Mouse (Mus musculus) hindbrain, embryonic 11.5 days (tissue): ENCODE measurements around the gene Shc1. TPM values are rescaled to one million over a fixed set of nuclear protein-coding genes. Genes with fewer than 3 reads are reported as not detected.

Source experiments
- ATAC-seq: fragments of 200-750 bp; cut with Nextera tagmentation; 2 replicates; pipeline ENCODE4 v1.8.0; 2017; ENCODE audit warnings: mild to moderate bottlenecking, moderate TSS enrichment, moderate library complexity; ENCODE audit not compliant: low FRiP score
- DNase-seq: peaks from one replicate; pipeline ENCODE4 v3.0.0-alpha.2; 2015; ENCODE audit warnings: low spot score
- H3K27ac ChIP-seq: fragments of 300-500 bp; sonication (generic); 2 replicates; pipeline ENCODE4 v1.5.1; 2014; ENCODE audit warnings: mild to moderate bottlenecking, low read depth, low read length
- H3K27me3 ChIP-seq: fragments of 300-500 bp; sonication (generic); 2 replicates; pipeline ENCODE4 v1.6.1; 2014; ENCODE audit warnings: mild to moderate bottlenecking, low read length, moderate library complexity, mixed read lengths; ENCODE audit not compliant: control insufficient read depth, insufficient read depth
- H3K36me3 ChIP-seq: fragments of 300-500 bp; sonication (generic); 2 replicates; pipeline ENCODE4 v1.6.1; 2014; ENCODE audit warnings: mild to moderate bottlenecking, low read length, moderate library complexity, mixed read lengths; ENCODE audit not compliant: control insufficient read depth, insufficient read depth
- H3K4me1 ChIP-seq: fragments of 300-500 bp; sonication (generic); replicated peaks from 2 replicates; pipeline ENCODE4 v1.6.1; 2014; ENCODE audit warnings: low read length, mixed read lengths; ENCODE audit not compliant: control insufficient read depth, insufficient read depth
- H3K4me2 ChIP-seq: fragments of 300-500 bp; sonication (generic); replicated peaks from 2 replicates; pipeline ENCODE4 v1.6.1; 2014; ENCODE audit warnings: mild to moderate bottlenecking, low read depth, low read length
- H3K4me3 ChIP-seq: fragments of 300-500 bp; sonication (generic); 2 replicates; pipeline ENCODE4 v1.5.1; 2014; ENCODE audit warnings: low read depth, low read length
- H3K9ac ChIP-seq: fragments of 300-500 bp; sonication (generic); 2 replicates; pipeline ENCODE4 v1.6.1; 2014; ENCODE audit warnings: low read depth, low read length
- H3K9me3 ChIP-seq: fragments of 300-500 bp; sonication (generic); 2 replicates; pipeline ENCODE4 v1.6.1; 2016; ENCODE audit warnings: low read length; ENCODE audit not compliant: control insufficient read depth
- WGBS: fragments of 180-500 bp; shearing (Covaris S2); extraction: QIAGEN DNeasy Blood & Tissue Kit; methylation state at CpG from one replicate; pipeline ENCODE4 v1.1.7; 2014; 5-methylcytosine and 5-hydroxymethylcytosine counted together
- polyA plus RNA-seq: library from polyadenylated mRNA; unstranded; fragments of >200 nt; fragmentation: Nextera tagmentation; extraction: Ambion mirVana; gene quantifications from 2 replicates; pipeline ENCODE4 v1.2.1, GENCODE M21; 2014

Shc1 gene
- polyA plus RNA-seq, 1 experiment from 2014 or later = 32.2 TPM

GRCm38 (mm10) chr3:89394006-89394893, 24.0 kb upstream of the Shc1 start, which contains the start of gene Zbtb7b:
Gene Zbtb7b, minus strand, starts transcription at chr3:89394776.
- Histone ChIP-seq H3K9me3 (no peaks in the 10 kb centered on the region), H3K9ac (peak within 1 kb of the TSS; percentile 55), H3K27me3 (peaks cover 16% of the 10 kb centered on the region), H3K4me3 (peak within 1 kb of the TSS; percentile 46), H3K4me1 (peaks cover 25% of the 10 kb centered on the region), H3K27ac (peak within 1 kb of the TSS; percentile 77), H3K4me2 (peak within 1 kb of the TSS; percentile 95), H3K36me3 (no peaks in the 10 kb centered on the region)
- DNase-seq (peak; percentile 76), ATAC-seq (peak; percentile 66)
- WGBS = under 1% methylated on average over 41 of the region's 42 CpGs

- Histone ChIP-seq H3K9me3 (no peaks in the 10 kb centered on the region), H3K27ac (no peak overlapping the region), H3K36me3 (no peaks in the 10 kb centered on the region), H3K4me3 (peak overlapping the region; percentile 46), H3K4me2 (peak overlapping the region; percentile 95), H3K27me3 (peaks cover 16% of the 10 kb centered on the region), H3K4me1 (peaks cover 25% of the 10 kb centered on the region), H3K9ac (no peak overlapping the region)
- under 1% methylated on average over 12 of the region's 12 CpGs for WGBS
- ATAC-seq (peak; percentile 9; the same call in 1 of the 2 replicates), DNase-seq (peak; percentile 86)
Measured at GRCm38 (mm10) chr3:89394894-89395256, 23.4 kb upstream of the Shc1 start.

- DNase-seq = no peak
- Histone ChIP-seq H3K9ac (no peak overlapping the region), H3K4me2 (peak overlapping the region; percentile 95), H3K4me3 (peak overlapping the region; percentile 46; the same call in 1 of the 2 replicates), H3K36me3 (no peaks in the 10 kb centered on the region), H3K9me3 (no peaks in the 10 kb centered on the region), H3K27me3 (peaks cover 16% of the 10 kb centered on the region), H3K4me1 (peaks cover 25% of the 10 kb centered on the region), H3K27ac (no peak overlapping the region)
- 2% methylated on average over 10 of the region's 10 CpGs for WGBS
- ATAC-seq = no peak
Measured at GRCm38 (mm10) chr3:89395419-89395805, 22.8 kb upstream of the Shc1 start.

- Histone ChIP-seq H3K27me3 (peaks cover 16% of the 10 kb centered on the region), H3K27ac (no peak overlapping the region), H3K4me2 (peak overlapping the region; percentile 95), H3K4me1 (peaks cover 21% of the 10 kb centered on the region), H3K4me3 (peak overlapping the region; percentile 36), H3K9me3 (no peaks in the 10 kb centered on the region), H3K36me3 (no peaks in the 10 kb centered on the region), H3K9ac (peak overlapping the region; percentile 35; the same call in 1 of the 2 replicates)
- peak; percentile 83 for DNase-seq
- no peak for ATAC-seq
- WGBS = under 1% methylated on average over 38 of the region's 44 CpGs
Measured at GRCm38 (mm10) chr3:89395806-89396653, 22.2 kb upstream of the Shc1 start.

GRCm38 (mm10) chr3:89396654-89397005, 21.6 kb upstream of the Shc1 start:
- Histone ChIP-seq H3K9ac (no peak overlapping the region), H3K27me3 (peaks cover 16% of the 10 kb centered on the region), H3K9me3 (no peaks in the 10 kb centered on the region), H3K27ac (no peak overlapping the region), H3K4me2 (peak overlapping the region; percentile 94; the same call in 1 of the 2 replicates), H3K4me3 (peak overlapping the region; percentile 36), H3K36me3 (no peaks in the 10 kb centered on the region), H3K4me1 (peaks cover 15% of the 10 kb centered on the region)
- no peak for ATAC-seq
- DNase-seq = no peak
- WGBS = 2% methylated on average over 4 of the region's 4 CpGs

- no peak for ATAC-seq
- no peaks in the 10 kb centered on the region for H3K9me3 ChIP-seq
- no peak for DNase-seq
- H3K4me2 ChIP-seq = no peak overlapping the region
- no peak overlapping the region for H3K9ac ChIP-seq
- no peak overlapping the region for H3K27ac ChIP-seq
- WGBS = 89% methylated on average over 7 of the region's 7 CpGs
- H3K36me3 ChIP-seq = no peaks in the 10 kb centered on the region
- H3K27me3 ChIP-seq = no peaks in the 10 kb centered on the region
- H3K4me1 ChIP-seq = no peaks in the 10 kb centered on the region
- no peak overlapping the region for H3K4me3 ChIP-seq
Measured at GRCm38 (mm10) chr3:89401329-89401728, 16.9 kb upstream of the Shc1 start.

GRCm38 (mm10) chr3:89402693-89403092, 15.6 kb upstream of the Shc1 start, which contains the start of gene Lenep:
Gene Lenep, minus strand, starts transcription at chr3:89402793.
- no peak for DNase-seq
- H3K4me3 ChIP-seq = no peak within 1 kb of the TSS
- no peaks in the 10 kb centered on the region for H3K36me3 ChIP-seq
- H3K4me1 ChIP-seq = no peaks in the 10 kb centered on the region
- 75% methylated on average over 5 of the region's 5 CpGs for WGBS
- no peak within 1 kb of the TSS for H3K4me2 ChIP-seq
- H3K27ac ChIP-seq = no peak within 1 kb of the TSS
- no peak for ATAC-seq
- H3K9ac ChIP-seq = no peak within 1 kb of the TSS
- H3K9me3 ChIP-seq = no peaks in the 10 kb centered on the region
- no peaks in the 10 kb centered on the region for H3K27me3 ChIP-seq

GRCm38 (mm10) chr3:89406887-89407286, 11.4 kb upstream of the Shc1 start:
- Histone ChIP-seq H3K36me3 (no peaks in the 10 kb centered on the region), H3K4me1 (no peaks in the 10 kb centered on the region), H3K9me3 (no peaks in the 10 kb centered on the region), H3K4me3 (no peak overlapping the region), H3K4me2 (no peak overlapping the region), H3K9ac (no peak overlapping the region), H3K27ac (no peak overlapping the region), H3K27me3 (no peaks in the 10 kb centered on the region)
- DNase-seq = no peak
- 94% methylated on average over 6 of the region's 6 CpGs for WGBS
- ATAC-seq = no peak
